Mouse (Mus musculus) kidney, embryonic 14.5 days (tissue): Measurements from ENCODE around the gene Tomm70a. TPM values are rescaled to one million over a fixed set of nuclear protein-coding genes. Genes with fewer than 3 reads are reported as not detected.
"Not testable (repeated sequence)": the region's sequence is repeated elsewhere in the genome, so short reads cannot be mapped to it uniquely, and the experiment has no call there.

Experiments used
- ATAC-seq: fragments of 200-750 bp; cut with Nextera tagmentation; 2 replicates; pipeline ENCODE4 v1.8.0; 2017; ENCODE audit warnings: moderate number of reproducible peaks, mild to moderate bottlenecking, moderate TSS enrichment, moderate library complexity; ENCODE audit not compliant: low FRiP score, low TSS enrichment
- H3K27ac ChIP-seq: fragments of 300-500 bp; sonication (generic); 2 replicates; pipeline ENCODE4 v1.5.1; 2014; ENCODE audit warnings: low read depth, mild to moderate bottlenecking, low read length, moderate library complexity, mixed read lengths
- H3K27me3 ChIP-seq: fragments of 300-500 bp; sonication (generic); 2 replicates; pipeline ENCODE4 v1.6.1; 2014; ENCODE audit warnings: mild to moderate bottlenecking, low read length; ENCODE audit not compliant: control insufficient read depth, insufficient read depth
- H3K36me3 ChIP-seq: fragments of 300-500 bp; sonication (generic); 2 replicates; pipeline ENCODE4 v1.6.1; 2014; ENCODE audit warnings: low read length, mixed read lengths; ENCODE audit not compliant: control insufficient read depth, insufficient read depth
- H3K4me1 ChIP-seq: fragments of 300-500 bp; sonication (generic); 2 replicates; pipeline ENCODE4 v1.6.1; 2014; ENCODE audit warnings: low read length, mixed read lengths; ENCODE audit not compliant: control insufficient read depth, insufficient read depth
- H3K4me2 ChIP-seq: fragments of 300-500 bp; sonication (generic); replicated peaks from 2 replicates; pipeline ENCODE4 v1.6.1; 2014; ENCODE audit warnings: low read depth, mild to moderate bottlenecking, low read length
- H3K4me3 ChIP-seq: fragments of 300-500 bp; sonication (generic); 2 replicates; pipeline ENCODE4 v1.5.1; 2014; ENCODE audit warnings: mild to moderate bottlenecking, low read length
- H3K9ac ChIP-seq: fragments of 300-500 bp; sonication (generic); 2 replicates; pipeline ENCODE4 v1.6.1; 2014; ENCODE audit warnings: low read depth, mild to moderate bottlenecking, low read length, moderate library complexity
- H3K9me3 ChIP-seq: fragments of 300-500 bp; sonication (generic); 2 replicates; pipeline ENCODE4 v1.6.1; 2016; ENCODE audit warnings: low read length; ENCODE audit not compliant: control insufficient read depth
- WGBS: fragments of 180-500 bp; shearing (Covaris S2); extraction: QIAGEN DNeasy Blood & Tissue Kit; methylation state at CpG from one replicate; pipeline ENCODE4 v1.1.7; 2014; 5-methylcytosine and 5-hydroxymethylcytosine counted together
- polyA plus RNA-seq: library from polyadenylated mRNA; unstranded; fragments of >200 nt; fragmentation: Nextera tagmentation; extraction: Ambion mirVana; gene quantifications from 2 replicates; pipeline ENCODE4 v1.2.1, GENCODE M21; 2014

The Tomm70a gene
- polyA plus RNA-seq, 1 experiment from 2014 or later = 63.7 TPM

- no peaks in the 10 kb centered on the region for H3K4me1 ChIP-seq
- no peak for ATAC-seq
- no peak overlapping the region for H3K9ac ChIP-seq
- H3K9me3 ChIP-seq = no peaks in the 10 kb centered on the region
- no peak overlapping the region for H3K27ac ChIP-seq
- H3K4me2 ChIP-seq = no peak overlapping the region
- H3K27me3 ChIP-seq = no peaks in the 10 kb centered on the region
- H3K4me3 ChIP-seq = no peak overlapping the region
- 86% methylated on average over 1 of the region's 1 CpGs for WGBS
- peaks cover 29% of the 10 kb centered on the region; the same call in 1 of the 2 replicates for H3K36me3 ChIP-seq
Observed at GRCm38 (mm10) chr16:57163694-57164093, 42.2 kb downstream of the Tomm70a start.

- Histone ChIP-seq H3K4me1 (no peaks in the 10 kb centered on the region), H3K27me3 (no peaks in the 10 kb centered on the region), H3K27ac (no peak overlapping the region), H3K36me3 (peaks cover 17% of the 10 kb centered on the region; the same call in 1 of the 2 replicates), H3K4me2 (no peak overlapping the region), H3K9me3 (no peaks in the 10 kb centered on the region), H3K9ac (no peak overlapping the region), H3K4me3 (no peak overlapping the region)
- no peak for ATAC-seq
- WGBS = 95% methylated on average over 5 of the region's 5 CpGs
Observed at GRCm38 (mm10) chr16:57165157-57165556, 43.7 kb downstream of the Tomm70a start.

- 90% methylated on average over 6 of the region's 6 CpGs for WGBS
- Histone ChIP-seq H3K9ac (peak overlapping the region; percentile 87; the same call in 1 of the 2 replicates), H3K4me2 (peak overlapping the region; percentile 69), H3K4me3 (peak overlapping the region; percentile 82), H3K27me3 (no peaks in the 10 kb centered on the region), H3K36me3 (peaks cover 18% of the 10 kb centered on the region; the same call in 1 of the 2 replicates), H3K27ac (no peak overlapping the region), H3K4me1 (no peaks in the 10 kb centered on the region), H3K9me3 (no peaks in the 10 kb centered on the region)
- no peak for ATAC-seq
Observed at GRCm38 (mm10) chr16:57166086-57166485, 44.6 kb downstream of the Tomm70a start.

GRCm38 (mm10) chr16:57166611-57167513, 45.4 kb downstream of the Tomm70a start, which contains the start of gene Nit2:
Nit2 (minus strand) TSS chr16:57167341.
- peak within 1 kb of the TSS; percentile 87 for H3K9ac ChIP-seq
- H3K4me1 ChIP-seq = no peaks in the 10 kb centered on the region
- H3K27ac ChIP-seq = peak within 1 kb of the TSS; percentile 92
- ATAC-seq = peak; percentile 98
- H3K4me2 ChIP-seq = peak within 1 kb of the TSS; percentile 69
- H3K27me3 ChIP-seq = no peaks in the 10 kb centered on the region
- peak within 1 kb of the TSS; percentile 82 for H3K4me3 ChIP-seq
- H3K36me3 ChIP-seq = peaks cover 18% of the 10 kb centered on the region; the same call in 1 of the 2 replicates
- WGBS = under 1% methylated on average over 58 of the region's 58 CpGs
- H3K9me3 ChIP-seq = no peaks in the 10 kb centered on the region

GRCm38 (mm10) chr16:57167514-57167912, 46.0 kb downstream of the Tomm70a start:
- Histone ChIP-seq H3K4me1 (no peaks in the 10 kb centered on the region), H3K27me3 (no peaks in the 10 kb centered on the region), H3K27ac (peak overlapping the region; percentile 92; the same call in 1 of the 2 replicates), H3K9ac (peak overlapping the region; percentile 87; the same call in 1 of the 2 replicates), H3K4me2 (peak overlapping the region; percentile 69), H3K4me3 (peak overlapping the region; percentile 82), H3K9me3 (no peaks in the 10 kb centered on the region), H3K36me3 (peaks cover 13% of the 10 kb centered on the region; the same call in 1 of the 2 replicates)
- 18% methylated on average over 5 of the region's 5 CpGs for WGBS
- ATAC-seq = peak; percentile 50

- H3K9me3 ChIP-seq = no peaks in the 10 kb centered on the region
- no peak for ATAC-seq
- H3K9ac ChIP-seq = no peak overlapping the region
- no peak overlapping the region for H3K4me2 ChIP-seq
- WGBS = 70% methylated on average over 4 of the region's 4 CpGs
- no peaks in the 10 kb centered on the region for H3K27me3 ChIP-seq
- H3K4me3 ChIP-seq = no peak overlapping the region
- H3K36me3 ChIP-seq = peaks cover 11% of the 10 kb centered on the region; the same call in 1 of the 2 replicates
- no peak overlapping the region for H3K27ac ChIP-seq
- H3K4me1 ChIP-seq = no peaks in the 10 kb centered on the region
Observed at GRCm38 (mm10) chr16:57168236-57168635, 46.7 kb downstream of the Tomm70a start.

- 89% methylated on average over 8 of the region's 8 CpGs for WGBS
- no peak for ATAC-seq
- Histone ChIP-seq H3K9me3 (no peaks in the 10 kb centered on the region), H3K4me3 (no peak overlapping the region), H3K9ac (no peak overlapping the region), H3K36me3 (peaks cover 17% of the 10 kb centered on the region; the same call in 1 of the 2 replicates), H3K4me1 (no peaks in the 10 kb centered on the region), H3K4me2 (no peak overlapping the region), H3K27ac (no peak overlapping the region), H3K27me3 (no peaks in the 10 kb centered on the region)
Observed at GRCm38 (mm10) chr16:57171161-57171560, 49.7 kb downstream of the Tomm70a start.

GRCm38 (mm10) chr16:57171570-57171969, 50.1 kb downstream of the Tomm70a start:
- Histone ChIP-seq H3K4me2 (no peak overlapping the region), H3K4me1 (no peaks in the 10 kb centered on the region), H3K27me3 (no peaks in the 10 kb centered on the region), H3K4me3 (no peak overlapping the region), H3K36me3 (peaks cover 19% of the 10 kb centered on the region; the same call in 1 of the 2 replicates), H3K27ac (no peak overlapping the region), H3K9ac (no peak overlapping the region), H3K9me3 (no peaks in the 10 kb centered on the region)
- ATAC-seq = no peak
- WGBS = 92% methylated on average over 6 of the region's 6 CpGs

- not testable (repeated sequence) for H3K9me3 ChIP-seq, H3K4me2 ChIP-seq, H3K4me1 ChIP-seq, H3K9ac ChIP-seq, ATAC-seq, H3K27me3 ChIP-seq, H3K4me3 ChIP-seq, H3K27ac ChIP-seq
- peaks cover 23% of the 10 kb centered on the region; the same call in 1 of the 2 replicates for H3K36me3 ChIP-seq
Observed at GRCm38 (mm10) chr16:57174480-57174879, 53.0 kb downstream of the Tomm70a start.
